Mouse (Mus musculus): Measurements from ENCODE around the gene Tet1.

The Tet1 gene

DNA sequence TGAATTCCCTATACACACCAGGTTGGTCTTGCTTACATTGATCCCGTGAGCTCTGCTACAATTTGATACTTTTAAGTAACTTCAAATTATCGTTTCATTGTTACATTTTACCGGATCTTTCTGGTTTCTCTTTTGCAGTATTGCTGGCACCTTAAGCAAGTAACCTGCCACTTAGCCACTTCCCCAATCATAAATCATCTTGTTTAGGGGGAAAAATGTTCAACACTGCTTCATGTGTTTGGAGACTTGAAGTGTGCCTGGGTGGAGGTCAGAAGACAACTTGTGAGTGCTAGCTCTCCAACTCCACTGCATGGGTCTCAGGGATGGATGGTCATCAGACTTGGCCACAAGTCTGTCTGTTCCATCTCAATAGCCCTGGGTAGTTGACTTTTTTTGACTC lies 17.8 kb downstream of the Tet1 start:
- no peak for DNase-seq (ENCODE audit: low spot score)

DNA sequence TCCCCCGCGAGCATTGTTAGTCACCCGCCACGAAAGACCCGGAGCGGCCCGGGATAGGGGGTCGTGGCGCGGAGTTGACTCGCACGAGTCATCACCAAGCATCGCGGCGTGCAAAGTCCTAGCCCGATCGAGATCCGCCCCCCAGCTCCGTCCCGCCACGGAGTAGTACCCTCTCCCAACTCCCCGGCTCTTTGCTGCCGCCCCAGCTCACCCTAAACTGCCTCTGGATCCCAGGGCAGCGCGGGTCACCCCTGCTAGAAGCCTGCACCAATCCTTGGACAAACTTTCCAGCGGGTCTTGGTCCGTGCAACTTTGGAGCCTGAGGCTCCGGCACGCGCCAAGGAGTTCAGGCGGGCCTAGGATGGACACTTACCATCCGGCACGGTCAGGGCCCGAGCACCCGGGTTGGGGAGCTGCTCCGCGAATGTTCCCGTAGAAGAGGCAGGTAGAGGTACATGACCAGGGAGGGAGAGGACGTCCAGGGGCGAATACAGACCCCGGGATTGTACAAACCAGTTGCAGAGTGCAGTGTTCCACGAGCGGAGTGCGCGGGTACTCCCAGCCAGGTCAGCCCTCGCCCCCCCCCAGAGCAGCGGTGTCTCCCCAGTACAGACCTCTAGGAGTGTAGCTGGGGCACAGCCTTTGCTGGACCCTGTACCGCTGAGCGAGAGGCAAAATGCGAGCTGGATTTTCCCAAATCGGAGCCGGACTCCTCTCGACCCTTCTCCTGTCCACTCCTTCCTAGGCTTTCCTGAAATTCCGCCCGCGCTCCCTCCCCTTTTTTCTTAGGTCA lies 21.8 kb downstream of the Tet1 start:
- DNase-seq (ENCODE audit: low spot score) = peak; percentile 75

DNA sequence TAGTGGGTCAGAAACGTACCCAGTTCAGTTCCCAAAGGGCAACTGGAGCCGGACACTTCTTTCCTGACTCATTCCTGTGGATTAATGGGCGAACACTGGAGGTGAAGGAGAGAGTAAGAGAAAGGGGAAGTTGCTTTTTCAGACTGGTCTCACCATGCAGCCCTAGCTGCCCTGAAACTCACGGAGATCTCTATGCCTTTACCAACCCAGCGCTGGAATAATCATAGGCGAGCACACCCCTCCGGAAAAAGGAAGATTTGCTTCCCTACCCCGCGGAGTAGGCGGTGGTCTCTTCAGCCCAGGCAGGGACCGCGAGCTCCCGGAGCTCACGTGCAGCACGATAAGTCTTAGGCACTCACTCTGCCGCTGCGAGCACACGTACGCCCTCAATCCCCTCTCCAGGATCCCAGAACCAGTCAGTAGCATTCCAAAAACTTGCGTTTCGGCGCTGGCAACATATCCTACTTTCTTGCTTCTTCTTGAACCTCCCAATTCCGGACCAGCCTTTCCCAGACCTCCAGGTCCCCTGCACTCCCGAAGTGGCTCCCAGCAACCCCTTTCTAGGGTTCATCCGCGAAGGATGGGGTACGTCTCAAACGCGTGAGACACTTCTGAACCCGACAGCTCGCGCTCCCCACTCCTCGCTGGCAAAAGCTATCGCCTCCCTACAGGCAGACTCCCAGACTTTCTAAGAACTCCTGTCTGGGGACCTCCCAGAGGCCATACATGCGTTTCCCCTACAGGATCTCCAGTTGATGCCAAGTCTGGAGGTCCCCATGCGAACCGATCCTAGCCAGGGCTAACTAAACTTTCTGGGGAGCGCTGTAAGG lies 22.6 kb downstream of the Tet1 start:
- peak; percentile 14 for DNase-seq (ENCODE audit: low spot score)

DNA sequence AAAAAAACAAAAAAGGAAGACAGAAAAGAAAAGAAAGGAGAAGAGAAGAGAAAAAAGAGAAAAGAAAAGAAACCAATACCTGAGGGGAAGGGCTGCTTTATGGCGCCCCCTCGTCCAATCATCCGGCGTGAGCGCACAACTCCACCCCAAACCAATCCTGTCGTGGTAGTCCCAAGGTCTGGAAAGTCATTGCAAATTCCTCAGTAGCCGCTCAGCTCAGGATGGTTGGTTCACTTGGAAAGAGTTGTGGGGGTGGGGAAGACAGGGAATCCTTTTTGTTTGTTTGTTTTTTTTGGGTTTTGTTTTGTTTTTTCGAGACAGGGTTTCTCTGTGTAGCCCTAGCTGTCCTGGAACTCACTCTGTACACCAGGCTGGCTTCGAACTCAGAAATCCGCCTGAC lies 23.3 kb downstream of the Tet1 start:
- no peak for DNase-seq (ENCODE audit: low spot score)

DNA sequence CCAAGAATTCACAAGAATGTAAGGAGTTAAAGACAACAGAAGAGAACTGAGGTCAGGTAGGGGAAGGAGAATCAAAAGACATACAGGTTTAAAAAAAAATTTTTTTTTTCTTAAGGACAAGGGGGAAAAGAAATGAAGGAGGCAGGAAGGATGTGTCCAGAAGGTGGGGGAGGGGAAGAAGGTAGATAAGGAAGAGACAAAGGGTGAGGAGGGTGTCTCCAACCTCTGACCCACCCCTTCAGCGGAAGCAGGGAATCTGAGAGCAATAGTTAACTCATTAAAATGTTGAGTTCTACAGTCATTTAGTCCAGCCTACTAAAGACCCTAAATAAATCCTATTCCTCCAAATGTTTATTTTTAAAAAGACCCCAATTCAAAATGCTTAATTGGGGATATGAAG lies 24.3 kb downstream of the Tet1 start:
- no peak for DNase-seq (ENCODE audit: low spot score)

DNA sequence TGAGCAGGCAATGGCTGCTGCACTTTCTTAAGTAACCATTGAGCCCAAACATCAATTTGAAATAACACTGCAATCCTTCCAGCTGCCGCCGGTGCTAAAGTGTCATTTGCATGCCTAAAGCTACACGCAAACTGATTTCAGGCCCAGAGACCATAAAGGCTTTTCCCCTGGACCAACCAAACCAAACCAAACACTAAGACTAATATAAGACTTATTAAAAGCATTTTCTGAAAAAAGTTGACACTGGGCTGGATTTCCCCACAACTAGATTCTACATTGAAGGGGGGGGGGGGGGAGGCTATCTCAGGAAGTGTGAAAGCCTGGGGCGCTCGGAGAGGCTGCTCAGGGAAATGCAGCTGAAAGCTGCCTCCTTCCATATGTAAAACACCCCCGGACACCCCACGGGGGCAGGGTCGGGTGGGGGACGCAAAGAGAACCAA lies 24.8 kb downstream of the Tet1 start:
- DNase-seq (ENCODE audit: low spot score) = no peak

DNA sequence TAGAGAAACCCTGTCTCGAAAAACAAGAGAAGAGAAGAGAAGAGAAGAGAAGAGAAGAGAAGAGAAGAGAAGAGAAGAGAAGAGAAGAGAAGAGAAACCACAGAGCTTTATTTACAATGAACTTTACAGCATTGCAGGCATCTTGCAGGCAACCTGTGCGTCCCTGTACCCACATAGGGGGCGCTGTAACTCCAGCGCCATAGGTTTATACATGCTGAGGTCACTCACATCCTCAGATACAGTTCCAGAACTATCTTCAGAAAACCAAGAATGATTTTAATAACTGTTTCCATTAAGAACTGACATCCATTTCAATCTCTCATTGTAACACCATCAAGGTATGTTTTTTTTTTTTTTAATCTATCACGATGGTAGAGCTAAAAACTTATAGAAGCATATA lies 27.6 kb downstream of the Tet1 start:
- no peak for DNase-seq (ENCODE audit: low spot score)

DNA sequence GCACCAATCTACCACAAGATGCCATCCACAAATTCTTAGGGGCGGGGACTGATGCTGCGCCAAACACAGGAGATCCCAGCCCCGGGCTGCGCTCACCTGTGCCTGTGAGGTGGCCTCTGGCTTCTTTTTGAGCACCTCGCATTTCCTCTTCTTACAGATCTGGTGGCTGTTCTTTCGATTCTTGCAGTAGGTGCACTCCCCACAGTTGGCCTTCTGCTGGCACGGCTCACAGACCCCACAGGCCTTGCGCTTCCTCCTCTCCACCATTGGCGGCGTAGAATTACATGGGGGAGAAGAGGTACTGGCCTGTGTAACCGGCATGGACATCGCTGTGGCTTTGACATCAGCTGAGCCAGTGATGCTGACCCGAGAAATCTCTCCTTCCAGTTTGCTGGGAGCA lies 30.7 kb downstream of the Tet1 start:
- no peak for DNase-seq (ENCODE audit: low spot score)

DNA sequence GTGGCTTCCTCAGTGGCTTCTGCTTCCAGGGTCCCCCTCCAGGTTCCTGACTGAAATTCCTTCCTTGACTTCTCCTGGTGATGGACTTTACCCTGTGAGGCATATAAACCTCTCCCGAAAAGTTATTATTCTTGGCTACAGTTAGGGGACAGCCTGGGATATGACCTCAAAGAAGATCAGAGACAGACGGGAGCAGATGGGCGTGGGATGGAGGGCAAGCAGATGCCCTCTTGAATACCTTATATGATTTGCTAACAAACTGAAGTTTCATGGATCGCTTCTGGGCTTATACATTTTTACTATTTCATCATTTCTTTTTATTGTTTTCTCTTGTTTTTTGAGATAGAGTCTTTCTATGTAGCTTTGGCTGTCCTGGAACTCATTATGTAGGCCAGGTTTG lies 33.2 kb downstream of the Tet1 start:
- DNase-seq (ENCODE audit: low spot score) = no peak

DNA sequence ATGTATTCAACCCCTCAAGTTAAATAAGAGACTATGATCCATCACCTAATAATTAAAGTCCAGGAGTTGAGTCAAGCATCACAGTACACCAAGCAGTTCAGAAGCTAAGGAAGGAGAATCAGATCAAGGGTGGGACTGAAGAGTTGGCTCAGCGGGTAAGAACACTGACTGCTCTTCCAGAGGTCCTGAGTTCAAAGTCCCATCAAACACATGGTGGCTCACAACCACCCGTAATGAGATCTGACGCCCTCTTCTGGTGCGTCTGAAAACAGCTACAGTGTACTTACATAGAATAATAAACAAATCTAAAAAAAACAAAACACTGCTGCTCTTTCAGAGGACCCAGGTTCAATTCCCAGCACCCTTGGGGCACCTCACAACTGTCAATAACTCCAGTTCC lies 34.0 kb downstream of the Tet1 start:
- DNase-seq (ENCODE audit: low spot score) = no peak

DNA sequence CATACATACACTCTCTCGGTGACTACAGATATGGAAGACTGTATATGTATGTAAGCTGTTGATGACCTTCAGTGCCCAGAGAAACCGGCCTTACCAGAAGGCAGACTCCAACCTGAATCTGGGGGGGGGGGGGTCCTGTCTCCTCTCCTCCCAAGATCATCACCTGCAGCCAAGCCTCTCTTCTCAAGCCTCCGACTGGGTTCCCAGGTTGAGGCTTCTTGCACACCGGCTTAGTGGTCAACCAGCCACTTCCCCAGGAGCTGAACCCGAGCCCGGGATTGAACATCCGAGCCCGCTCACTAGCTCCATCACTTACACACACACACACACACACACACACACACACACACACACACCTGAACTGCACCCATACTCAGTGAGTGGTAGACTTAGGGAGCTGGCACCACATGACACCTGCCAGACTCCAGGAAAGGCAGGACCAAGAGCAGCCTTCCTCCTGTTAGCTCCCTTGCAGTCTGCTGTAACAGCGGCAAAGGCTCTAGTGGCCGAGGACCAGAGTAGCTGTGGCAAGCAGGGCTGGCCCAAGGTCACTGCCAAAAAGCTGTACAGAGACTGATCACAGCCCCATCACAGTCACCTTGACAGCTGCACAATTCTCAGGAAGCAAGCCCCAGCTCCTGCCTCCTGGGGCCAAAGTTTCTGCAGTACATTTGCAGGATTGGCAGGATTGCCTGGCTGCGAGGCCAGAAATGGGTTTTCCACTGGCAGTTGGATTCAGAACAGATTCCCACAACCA lies 42.6 kb downstream of the Tet1 start:
- peak; percentile 18 for DNase-seq (ENCODE audit: low spot score)

DNA sequence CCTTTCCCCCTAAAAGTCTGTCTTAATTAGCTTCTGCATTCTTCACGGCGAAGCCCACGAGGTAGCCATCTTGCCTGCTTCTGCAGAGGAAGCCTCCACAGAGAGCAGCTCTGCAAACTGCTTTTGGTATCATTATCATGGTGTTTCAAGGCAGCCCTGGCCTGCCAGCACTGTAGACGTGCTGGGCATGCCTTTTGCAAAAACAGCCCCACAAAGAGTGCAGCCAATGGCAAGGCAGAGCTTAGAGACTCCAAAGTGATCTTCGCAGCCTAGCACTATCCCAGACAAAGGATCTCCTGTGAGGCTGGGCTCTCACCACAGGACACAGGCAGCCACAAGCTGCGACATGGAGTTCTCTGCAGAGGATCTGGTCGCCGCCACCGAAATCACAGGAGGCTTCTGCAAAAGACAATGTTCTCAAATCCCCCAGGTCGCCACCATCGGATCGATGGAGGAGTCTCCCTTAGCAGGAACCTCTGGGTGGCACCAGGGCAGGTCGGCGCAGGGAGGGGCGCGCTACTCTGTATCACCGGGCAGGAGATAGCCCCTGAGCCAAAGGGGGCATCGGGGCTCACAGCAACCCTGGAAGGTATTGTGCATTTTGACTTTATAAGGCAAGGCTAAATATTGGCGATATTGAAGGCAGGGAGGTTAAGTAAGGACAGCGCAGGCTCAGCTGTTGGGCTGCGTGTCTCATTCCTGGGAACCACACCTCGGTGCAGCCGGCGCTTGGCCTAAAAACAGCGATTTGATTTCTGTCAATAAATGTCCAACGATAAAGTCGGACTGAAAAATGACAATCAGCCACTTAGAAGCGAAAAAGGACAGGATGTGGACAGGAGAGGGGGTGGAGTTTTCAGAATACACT lies 43.4 kb downstream of the Tet1 start:
- DNase-seq (ENCODE audit: low spot score) = peak; percentile 74

DNA sequence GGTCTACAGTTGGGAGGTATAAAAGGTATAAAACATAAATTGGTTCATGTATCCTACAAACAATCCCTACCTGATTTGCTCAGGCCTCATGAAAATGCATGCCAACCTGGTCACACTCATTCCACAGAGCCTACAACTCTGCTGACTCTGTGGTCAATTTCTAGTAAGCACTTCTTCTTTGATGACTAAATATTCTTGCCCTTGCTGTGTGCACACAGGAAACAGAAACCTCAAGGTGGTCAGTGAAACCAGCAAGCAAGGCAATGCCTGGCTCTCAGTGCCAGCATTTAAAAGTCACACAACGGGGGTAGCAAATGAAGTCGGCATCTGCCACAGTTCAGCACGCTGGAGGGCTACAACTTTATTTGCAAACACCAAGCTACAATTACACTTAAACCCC lies 45.2 kb downstream of the Tet1 start:
- DNase-seq (ENCODE audit: low spot score) = no peak

DNA sequence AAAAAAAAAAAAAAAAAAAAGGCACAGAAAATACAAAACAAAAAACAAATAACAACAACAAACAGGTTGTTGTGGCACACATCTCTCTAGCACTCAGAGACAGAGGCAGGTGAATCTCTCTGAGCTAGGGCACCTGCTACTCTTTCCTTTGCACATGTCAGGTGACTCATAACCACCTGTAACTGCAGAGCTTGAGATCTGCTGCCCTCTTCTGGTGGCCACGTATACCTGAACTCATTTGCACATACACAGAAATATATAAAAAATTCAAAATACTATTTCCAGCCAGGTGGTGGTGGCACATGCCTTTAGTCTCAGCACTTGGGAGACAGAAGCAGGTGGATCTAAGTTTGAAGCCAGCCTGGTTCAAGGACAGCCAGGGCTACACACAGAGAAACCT lies 46.4 kb downstream of the Tet1 start:
- no peak for DNase-seq (ENCODE audit: low spot score)

DNA sequence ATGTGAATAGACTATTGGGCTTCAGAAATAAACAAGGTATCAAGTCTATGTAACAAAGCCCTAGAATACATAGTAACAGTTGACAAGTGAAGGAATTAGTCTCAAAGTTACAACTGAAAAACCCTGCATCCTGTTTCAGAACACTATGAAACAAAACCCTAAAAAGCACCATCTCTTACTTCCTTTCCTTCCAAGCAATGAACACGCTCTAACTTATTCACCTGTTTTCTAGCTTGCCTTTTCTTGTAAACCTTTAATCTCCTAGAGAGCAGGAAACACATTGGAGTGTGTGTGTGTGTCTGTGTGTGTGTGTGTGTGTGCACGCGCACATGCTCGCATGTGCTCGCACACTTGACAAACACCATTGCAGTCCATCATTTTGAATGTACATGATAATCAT lies 49.8 kb downstream of the Tet1 start:
- no peak for DNase-seq (ENCODE audit: low spot score)

DNA sequence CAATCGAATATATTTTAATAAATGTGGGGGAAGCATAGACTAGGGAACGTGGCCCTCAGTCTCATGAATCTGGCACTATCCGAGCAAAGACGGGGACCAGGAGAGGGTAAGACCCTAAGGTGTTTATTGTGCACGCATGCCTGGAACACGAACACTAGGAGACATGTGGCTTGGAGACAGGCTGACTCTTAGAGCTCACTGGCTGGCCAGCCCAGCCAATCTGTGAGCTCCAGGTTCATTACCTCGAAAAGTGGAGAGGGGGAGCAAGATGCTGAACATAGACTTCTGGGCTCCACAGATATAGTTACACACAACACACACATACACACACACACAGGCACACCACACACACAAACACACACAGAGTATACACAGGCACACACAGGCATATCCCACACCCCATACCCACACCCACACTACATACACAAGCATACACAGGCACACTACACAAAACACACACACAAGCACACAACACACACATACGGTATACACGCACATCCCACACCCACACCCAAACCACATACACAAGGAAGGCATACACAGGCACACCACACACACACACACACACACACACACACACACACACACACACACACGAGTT lies 52.0 kb downstream of the Tet1 start:
- DNase-seq (ENCODE audit: low spot score) = no peak

DNA sequence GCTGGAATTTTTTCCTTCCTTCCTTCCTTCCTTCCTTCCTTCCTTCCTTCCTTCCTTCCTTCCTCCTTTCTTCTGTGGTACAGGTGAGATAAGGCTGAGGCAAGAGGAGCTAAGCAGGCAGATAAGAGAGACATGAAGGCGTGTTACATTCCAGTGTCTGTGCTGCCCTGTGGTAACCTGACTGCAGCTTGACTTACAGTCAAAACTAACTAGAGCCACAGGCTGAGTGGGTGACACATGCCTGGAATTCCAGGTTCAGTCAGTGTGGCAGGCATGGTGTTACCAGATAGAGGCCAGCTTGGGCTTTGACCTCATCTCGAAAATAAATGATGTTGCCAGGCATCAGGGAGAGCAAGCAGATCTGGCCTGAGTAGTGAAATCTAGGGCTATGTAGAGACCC lies 53.8 kb downstream of the Tet1 start:
- DNase-seq (ENCODE audit: low spot score) = no peak

DNA sequence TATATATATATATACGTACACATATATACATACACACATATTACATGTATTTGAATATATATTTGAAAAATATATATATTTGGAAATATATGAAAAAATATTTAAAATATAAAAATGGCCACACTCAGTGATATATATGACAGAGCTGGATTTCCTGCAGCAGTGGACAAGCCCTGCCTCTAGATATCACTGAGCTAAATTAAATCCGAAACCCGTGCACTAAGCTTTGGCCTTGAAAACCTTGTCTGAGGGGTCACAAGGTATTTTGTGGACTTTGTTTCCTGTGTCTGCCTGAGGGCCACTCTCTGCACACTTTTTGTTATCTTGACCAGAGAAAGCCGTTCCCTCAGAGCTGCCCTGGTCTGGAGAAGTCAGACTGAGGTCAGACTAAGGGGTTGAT lies 54.2 kb downstream of the Tet1 start:
- DNase-seq (ENCODE audit: low spot score) = no peak

DNA sequence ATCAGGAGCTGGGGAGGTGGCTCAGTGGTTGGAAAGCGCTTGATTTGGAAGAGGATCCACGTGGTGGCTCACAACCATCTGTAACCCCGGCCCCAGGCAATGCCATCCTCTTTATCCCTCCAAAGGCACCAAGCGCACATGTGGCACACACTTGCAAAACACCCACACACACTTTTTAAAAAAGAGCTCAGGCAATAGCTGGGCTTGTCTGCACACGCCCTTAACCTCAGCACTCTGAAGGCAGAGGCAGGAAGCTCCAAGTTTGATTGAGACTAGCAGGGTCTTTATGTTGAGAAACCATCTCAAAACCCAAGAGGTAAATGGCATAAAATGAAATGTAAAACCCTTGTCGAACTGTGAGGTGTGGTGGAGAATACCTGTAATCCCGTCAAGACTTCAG lies 57.2 kb downstream of the Tet1 start:
- no peak for DNase-seq (ENCODE audit: low spot score)

DNA sequence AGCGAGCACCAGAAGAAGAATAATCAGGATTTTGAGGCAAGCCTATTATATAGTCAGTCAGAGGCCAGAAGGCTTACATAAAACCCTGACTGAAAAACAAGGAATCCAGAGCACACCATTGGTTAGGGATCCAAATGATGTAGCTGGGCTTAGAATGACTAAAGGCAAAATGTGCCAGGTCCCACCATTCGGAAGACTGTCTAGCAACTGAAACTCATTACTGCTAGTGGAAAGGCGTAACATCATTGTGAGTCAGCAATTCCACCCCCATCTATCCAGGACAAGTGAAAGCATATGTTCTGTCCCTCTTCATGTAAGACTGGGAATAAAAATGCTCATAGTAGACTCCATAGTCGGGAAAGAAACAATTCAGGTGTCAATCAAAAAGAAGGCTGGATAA lies 57.8 kb downstream of the Tet1 start:
- DNase-seq (ENCODE audit: low spot score) = no peak

DNA sequence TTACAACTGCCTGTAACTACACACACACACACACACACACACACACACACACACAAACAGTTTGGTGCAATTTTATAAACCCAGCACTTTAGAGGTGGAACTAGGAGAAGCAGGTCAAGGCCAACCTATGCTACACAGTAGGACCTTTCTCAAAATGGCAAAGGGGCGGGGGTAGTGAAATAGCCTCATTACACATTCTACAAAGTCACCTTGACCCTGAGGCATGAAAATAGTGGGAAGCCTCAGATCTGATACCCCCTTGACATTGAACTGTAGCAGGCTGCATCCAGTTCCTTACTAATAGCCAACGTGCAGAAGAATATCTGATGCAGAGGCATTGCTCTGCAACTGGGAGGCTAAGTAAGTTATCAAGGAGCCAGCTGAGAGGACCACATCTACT lies 60.0 kb downstream of the Tet1 start:
- no peak for DNase-seq (ENCODE audit: low spot score)
